Mouse (Mus musculus): ENCODE measurements around the gene Rpl38. TPM values are rescaled to one million over a fixed set of nuclear protein-coding genes. Genes with fewer than 3 reads are reported as not detected.

Rpl38 gene
- polyA plus RNA-seq, 1 experiment from 2014 or later: 598 TPM

Other genes starting within 250 kb of the Rpl38 start
- gene Ttyh2, start 6.9 kb downstream of the Rpl38 start, polyA plus RNA-seq (2015; fragmentation: Nextera tagmentation; extraction: Ambion mirVana): 11.5 and 15.3 TPM in 2 replicates
- 0.63 and 1.4 TPM in 2 replicates for gene Dnaic2, start 58.9 kb downstream of the Rpl38 start, polyA plus RNA-seq (2015; fragmentation: Nextera tagmentation; extraction: Ambion mirVana)
- 0.09 and 0.17 TPM in 2 replicates for gene Kif19a, start 96.9 kb downstream of the Rpl38 start, polyA plus RNA-seq (2015; fragmentation: Nextera tagmentation; extraction: Ambion mirVana)
- not detected in 2 replicates for gene Btbd17, start 127.4 kb downstream of the Rpl38 start, polyA plus RNA-seq (2015; fragmentation: Nextera tagmentation; extraction: Ambion mirVana)
- gene Gpr142, start 130.4 kb downstream of the Rpl38 start, polyA plus RNA-seq (2015; fragmentation: Nextera tagmentation; extraction: Ambion mirVana): not detected in 2 replicates
- gene Gprc5c, start 182.6 kb downstream of the Rpl38 start, polyA plus RNA-seq (2015; fragmentation: Nextera tagmentation; extraction: Ambion mirVana): 19.5 and 20.2 TPM in 2 replicates
- gene Cd300a, start 221.5 kb downstream of the Rpl38 start, polyA plus RNA-seq (2015; fragmentation: Nextera tagmentation; extraction: Ambion mirVana): 5.9 and 6.2 TPM in 2 replicates